Mouse (Mus musculus) R1 (cell line): ENCODE results near the gene Car4.

Experiments
- DNase-seq: peaks from one replicate; pipeline ENCODE4 v3.0.0-alpha.2; 2018; ENCODE audit warnings: low read depth, low spot score

Car4 gene

GRCm38 (mm10) chr11:84958271-84958630 is 665 bp downstream of the Car4 start:
- no peak for DNase-seq

GRCm38 (mm10) chr11:84959181-84959580 is 1.6 kb downstream of the Car4 start:
- no peak for DNase-seq

GRCm38 (mm10) chr11:84959701-84960181 is 2.2 kb downstream of the Car4 start:
- no peak for DNase-seq

- DNase-seq: no peak
Measured at GRCm38 (mm10) chr11:84960291-84960690, 2.7 kb downstream of the Car4 start.

- DNase-seq: no peak
Measured at GRCm38 (mm10) chr11:84960780-84961179, 3.2 kb downstream of the Car4 start.

GRCm38 (mm10) chr11:84961571-84961970 is 4.0 kb downstream of the Car4 start:
- DNase-seq: no peak

GRCm38 (mm10) chr11:84962536-84962935 is 5.0 kb downstream of the Car4 start:
- no peak for DNase-seq

- DNase-seq: no peak
Measured at GRCm38 (mm10) chr11:84963556-84963955, 6.0 kb downstream of the Car4 start.

- DNase-seq: no peak
Measured at GRCm38 (mm10) chr11:84966696-84967095, 9.1 kb downstream of the Car4 start.

GRCm38 (mm10) chr11:84967113-84967512 is 9.5 kb downstream of the Car4 start:
- DNase-seq: peak; percentile 36

GRCm38 (mm10) chr11:84968309-84968708 is 10.7 kb downstream of the Car4 start:
- no peak for DNase-seq

GRCm38 (mm10) chr11:84968775-84969174 is 11.2 kb downstream of the Car4 start:
- no peak for DNase-seq

GRCm38 (mm10) chr11:84972067-84972466 is 14.5 kb downstream of the Car4 start:
- no peak for DNase-seq

- no peak for DNase-seq
Measured at GRCm38 (mm10) chr11:84973661-84974060, 16.1 kb downstream of the Car4 start.

- DNase-seq: no peak
Measured at GRCm38 (mm10) chr11:84974582-84974981, 17.0 kb downstream of the Car4 start.

GRCm38 (mm10) chr11:84976706-84977105 is 19.1 kb downstream of the Car4 start:
- no peak for DNase-seq

- DNase-seq: no peak
Measured at GRCm38 (mm10) chr11:84977385-84977952, 19.9 kb downstream of the Car4 start.

- peak; percentile 70 for DNase-seq
Measured at GRCm38 (mm10) chr11:84978113-84978512, 20.5 kb downstream of the Car4 start.

GRCm38 (mm10) chr11:84979351-84979750 is 21.8 kb downstream of the Car4 start:
- DNase-seq: no peak

GRCm38 (mm10) chr11:84980697-84981096 is 23.1 kb downstream of the Car4 start:
- no peak for DNase-seq

- no peak for DNase-seq
Measured at GRCm38 (mm10) chr11:84985421-84985820, 27.8 kb downstream of the Car4 start.

- no peak for DNase-seq
Measured at GRCm38 (mm10) chr11:84988341-84988919, 30.8 kb downstream of the Car4 start.

GRCm38 (mm10) chr11:84992996-84993395 is 35.4 kb downstream of the Car4 start:
- DNase-seq: no peak

- DNase-seq: no peak
Measured at GRCm38 (mm10) chr11:84995241-84995640, 37.7 kb downstream of the Car4 start.
